Mouse (Mus musculus) C2C12 (cell line): Measurements from ENCODE around the gene Gpbp1l1. TPM values are rescaled to one million over a fixed set of nuclear protein-coding genes. Genes with fewer than 3 reads are reported as not detected.

Source experiments
- H3K27me3 ChIP-seq: one replicate; pipeline ENCODE4 v1.6.1; 2011; ENCODE audit not compliant: control insufficient read depth, insufficient read depth, insufficient read length
- H3K36me3 ChIP-seq: one replicate; pipeline ENCODE4 v1.6.1; 2011; ENCODE audit not compliant: control insufficient read depth, insufficient read depth
- H3K4me3 ChIP-seq: one replicate; pipeline ENCODE4 v1.5.1; 2011; ENCODE audit warnings: mild to moderate bottlenecking, control low read depth; ENCODE audit not compliant: poor library complexity, insufficient read depth, severe bottlenecking
- H3K79me2 ChIP-seq: one replicate; pipeline ENCODE4 v1.6.1; 2011; ENCODE audit not compliant: control insufficient read depth, insufficient read depth
- H3K79me3 ChIP-seq: one replicate; pipeline ENCODE4 v1.6.1; 2011; ENCODE audit warnings: low read depth, control low read depth
- H3ac ChIP-seq: one replicate; pipeline ENCODE3; 2011; ENCODE audit warnings: low read depth; ENCODE audit not compliant: control insufficient read depth, insufficient read length
- CEBPB ChIP-seq: IDR thresholded peaks from one replicate; pipeline ENCODE4 v1.6.1; 2011; ENCODE audit warnings: low read depth, mild to moderate bottlenecking, control low read depth, moderate library complexity
- CTCF ChIP-seq: IDR thresholded peaks from one replicate; pipeline ENCODE4 v1.5.1; 2011; ENCODE audit not compliant: control insufficient read depth, insufficient read depth, insufficient read length
- FOSL1 ChIP-seq: IDR thresholded peaks from one replicate; pipeline ENCODE4 v1.8.0; 2011; ENCODE audit warnings: mild to moderate bottlenecking, low read length; ENCODE audit not compliant: poor library complexity, insufficient read depth, severe bottlenecking
- MAX ChIP-seq: IDR thresholded peaks from one replicate; pipeline ENCODE4 v1.6.1; 2011; ENCODE audit warnings: mild to moderate bottlenecking, control low read depth
- MYOD1 ChIP-seq: IDR thresholded peaks from one replicate; pipeline ENCODE4 v1.6.1; 2011; ENCODE audit warnings: low read depth; ENCODE audit not compliant: control insufficient read depth, insufficient read length
- MYOG ChIP-seq: IDR thresholded peaks from one replicate; pipeline ENCODE4 v1.6.1; 2011; ENCODE audit not compliant: control insufficient read depth, insufficient read length; ENCODE audit errors: extremely low read depth
- USF1 ChIP-seq: IDR thresholded peaks from one replicate; pipeline ENCODE4 v1.6.1; 2011; ENCODE audit warnings: low read depth, mild to moderate bottlenecking, control low read depth, moderate library complexity
- polyA plus RNA-seq: library from polyadenylated mRNA; unstranded; fragments of >200 nt; fragmentation: generic; extraction: Trizol; gene quantifications from one replicate; pipeline ENCODE4 v1.2.1, GENCODE M21; 2012; ENCODE audit warnings: missing spikeins

Gene Gpbp1l1
- polyA plus RNA-seq, 1 experiment, result 13.0 TPM

GRCm38 (mm10) chr4:116596978-116597881 lies 39.8 kb downstream of the Gpbp1l1 start:
- peak overlapping the region; percentile 45 for H3ac ChIP-seq
- H3K4me3 ChIP-seq, result peak overlapping the region; percentile 25
- H3K36me3 ChIP-seq, result peaks cover 64% of the 10 kb centered on the region
- TF ChIP-seq CEBPB (no peak), USF1 (no peak), MYOG (no peak), MYOD1 (no peak), FOSL1 (no peak), MAX (no peak), CTCF (no peak)
- peaks cover 5% of the 10 kb centered on the region for H3K79me3 ChIP-seq
- no peaks in the 10 kb centered on the region for H3K27me3 ChIP-seq
- no peaks in the 10 kb centered on the region for H3K79me2 ChIP-seq

DNA sequence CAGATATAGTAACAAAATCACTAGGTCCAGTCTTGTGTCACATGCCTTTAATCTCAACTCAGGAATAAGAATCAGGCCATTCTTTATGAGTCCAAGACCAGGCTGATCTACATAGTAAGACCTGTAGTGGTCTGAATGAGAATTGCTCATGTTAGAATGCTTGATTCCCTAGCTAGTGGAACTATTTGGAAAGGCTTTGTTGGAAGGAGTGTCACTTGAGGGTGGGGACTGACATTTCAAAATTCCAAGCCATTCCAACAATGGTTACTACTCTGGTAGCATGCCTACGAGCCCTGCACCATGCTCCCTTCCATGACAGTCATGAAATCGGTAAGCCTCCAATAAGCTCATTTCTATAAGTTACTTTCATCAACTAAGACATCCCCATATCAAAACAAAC lies 55.2 kb downstream of the Gpbp1l1 start:
- H3K36me3 ChIP-seq, result peaks cover 99% of the 10 kb centered on the region
- H3K79me3 ChIP-seq, result peaks cover 26% of the 10 kb centered on the region
- peaks cover 88% of the 10 kb centered on the region for H3K79me2 ChIP-seq
- TF ChIP-seq CTCF, result no peak
- TF ChIP-seq MYOD1, result no peak
- no peak for TF ChIP-seq CEBPB
- TF ChIP-seq MYOG, result no peak
- no peak for TF ChIP-seq USF1
- TF ChIP-seq MAX, result no peak
- TF ChIP-seq FOSL1, result no peak
- no peaks in the 10 kb centered on the region for H3K27me3 ChIP-seq
- no peak overlapping the region for H3K4me3 ChIP-seq
- H3ac ChIP-seq, result no peak overlapping the region

DNA sequence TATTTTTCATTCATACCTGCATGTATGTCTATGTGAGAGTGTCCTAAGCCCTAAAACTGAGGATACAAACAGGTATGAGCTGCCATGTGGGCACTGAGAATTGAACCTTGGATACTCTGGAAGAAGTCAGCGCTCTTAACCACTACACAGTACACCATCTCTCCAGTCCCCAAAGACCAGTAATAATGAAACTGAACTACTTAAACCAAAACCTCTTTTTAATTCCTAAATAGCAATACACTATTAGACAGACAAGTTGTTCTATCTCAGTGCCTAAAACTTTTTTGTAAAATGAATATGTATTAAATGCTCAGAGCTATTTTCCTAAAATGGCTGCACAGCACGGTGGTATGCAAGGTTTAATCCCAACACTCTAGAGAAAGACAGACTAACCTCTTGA lies 57.8 kb downstream of the Gpbp1l1 start:
- Histone ChIP-seq H3K27me3 (no peaks in the 10 kb centered on the region), H3K79me2 (peaks cover 91% of the 10 kb centered on the region), H3K79me3 (peaks cover 38% of the 10 kb centered on the region), H3K4me3 (no peak overlapping the region), H3K36me3 (peaks cover 97% of the 10 kb centered on the region), H3ac (no peak overlapping the region)
- TF ChIP-seq CTCF (no peak), CEBPB (no peak), MYOD1 (no peak), FOSL1 (no peak), MYOG (no peak), MAX (no peak), USF1 (no peak)

DNA sequence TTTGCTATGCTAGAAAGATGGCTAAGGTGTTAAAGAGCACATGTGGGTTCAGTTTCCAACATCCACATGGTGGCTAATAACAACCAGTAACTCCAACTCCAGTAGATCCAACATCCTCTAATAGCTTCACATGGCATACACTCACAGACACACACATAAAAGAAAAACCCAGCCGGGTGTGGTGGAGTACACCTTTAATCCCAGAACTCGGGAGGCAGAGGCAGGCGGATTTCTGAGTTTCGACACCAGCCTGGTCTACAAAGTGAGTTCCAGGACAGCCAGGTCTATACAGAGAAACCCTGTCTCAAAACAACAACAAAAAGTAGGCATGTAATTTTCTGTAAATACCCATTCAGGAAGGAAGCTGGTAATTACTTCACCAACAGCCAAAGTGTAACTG lies 67.4 kb downstream of the Gpbp1l1 start:
- TF ChIP-seq CTCF, result no peak
- no peak for TF ChIP-seq USF1
- TF ChIP-seq CEBPB, result no peak
- TF ChIP-seq MYOG, result no peak
- TF ChIP-seq MAX, result no peak
- TF ChIP-seq MYOD1, result no peak
- TF ChIP-seq FOSL1, result no peak
- Histone ChIP-seq H3K4me3 (no peak overlapping the region), H3K79me2 (peaks cover 75% of the 10 kb centered on the region), H3ac (no peak overlapping the region), H3K79me3 (peaks cover 62% of the 10 kb centered on the region), H3K36me3 (peaks cover 51% of the 10 kb centered on the region), H3K27me3 (no peaks in the 10 kb centered on the region)

GRCm38 (mm10) chr4:116626658-116627358 lies 69.3 kb downstream of the Gpbp1l1 start:
- peak overlapping the region; percentile 94 for H3K4me3 ChIP-seq
- TF ChIP-seq CTCF (no peak), MYOD1 (no peak)
- H3ac ChIP-seq, result peak overlapping the region; percentile 66
- H3K27me3 ChIP-seq, result no peaks in the 10 kb centered on the region
- peaks cover 56% of the 10 kb centered on the region for H3K79me2 ChIP-seq
- H3K36me3 ChIP-seq, result peaks cover 31% of the 10 kb centered on the region
- H3K79me3 ChIP-seq, result peaks cover 45% of the 10 kb centered on the region

DNA sequence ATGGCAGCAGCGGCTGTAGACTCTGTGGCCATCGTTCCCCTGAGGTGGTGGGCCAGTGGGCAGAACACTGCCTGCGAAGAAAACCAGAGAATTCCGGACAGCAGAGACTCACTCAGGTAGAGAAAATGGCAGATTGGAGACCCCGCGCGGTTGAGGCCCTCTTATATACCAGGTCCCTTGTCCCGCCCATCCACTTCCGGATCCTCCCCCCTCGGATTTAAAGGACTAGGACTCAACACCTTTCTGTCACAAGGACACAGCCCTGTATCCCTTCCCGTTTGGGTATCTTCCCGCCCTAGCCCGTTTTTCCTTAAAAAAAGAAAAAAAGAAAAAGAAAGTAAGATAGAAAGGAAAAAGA lies 69.9 kb downstream of the Gpbp1l1 start:
- Histone ChIP-seq H3K79me2 (peaks cover 50% of the 10 kb centered on the region), H3K79me3 (peaks cover 40% of the 10 kb centered on the region), H3K4me3 (peak overlapping the region; percentile 94), H3K27me3 (no peaks in the 10 kb centered on the region), H3ac (peak overlapping the region; percentile 56), H3K36me3 (peaks cover 26% of the 10 kb centered on the region)
- no peak for TF ChIP-seq USF1
